Mouse (Mus musculus) cerebellum, postnatal 4 days (tissue): ENCODE data around the gene Anxa3.

Source experiments
- DNase-seq, 2 experiments: peaks; one replicate each; pipeline ENCODE4 v3.0.0; 2022; ENCODE audit warnings: low spot score in 2 of 2, mixed read lengths in 1 of 2

The Anxa3 gene

GRCm38 (mm10) chr5:96792936-96793718 lies at the start of gene Anxa3:
Gene Anxa3, plus strand, starts transcription at chr5:96793339.
- no peak for DNase-seq

- no peak for DNase-seq
Measured at GRCm38 (mm10) chr5:96747195-96747984, 45.7 kb upstream of the Anxa3 start.

- DNase-seq, result no peak
Measured at GRCm38 (mm10) chr5:96757615-96758014, 35.5 kb upstream of the Anxa3 start.

- no peak for DNase-seq
Measured at GRCm38 (mm10) chr5:96762021-96762420, 31.1 kb upstream of the Anxa3 start.

- DNase-seq, result peak; percentile 63 to 74
Measured at GRCm38 (mm10) chr5:96768846-96769471, 24.2 kb upstream of the Anxa3 start.

GRCm38 (mm10) chr5:96783506-96784288 lies 9.4 kb upstream of the Anxa3 start:
- no peak for DNase-seq

- no peak for DNase-seq
Measured at GRCm38 (mm10) chr5:96785096-96785495, 8.0 kb upstream of the Anxa3 start.

- DNase-seq, result no peak
Measured at GRCm38 (mm10) chr5:96792422-96792821, 717 bp upstream of the Anxa3 start.

- no peak for DNase-seq
Measured at GRCm38 (mm10) chr5:96793953-96794635, 955 bp downstream of the Anxa3 start.

GRCm38 (mm10) chr5:96795752-96796151 lies 2.6 kb downstream of the Anxa3 start:
- no peak for DNase-seq

GRCm38 (mm10) chr5:96797465-96797864 lies 4.3 kb downstream of the Anxa3 start:
- no peak for DNase-seq

GRCm38 (mm10) chr5:96799165-96799564 lies 6.0 kb downstream of the Anxa3 start:
- DNase-seq, result no peak

- DNase-seq, result no peak
Measured at GRCm38 (mm10) chr5:96799969-96800368, 6.8 kb downstream of the Anxa3 start.

- DNase-seq, result no peak
Measured at GRCm38 (mm10) chr5:96802185-96802584, 9.0 kb downstream of the Anxa3 start.

GRCm38 (mm10) chr5:96803091-96803490 lies 10.0 kb downstream of the Anxa3 start:
- no peak for DNase-seq

GRCm38 (mm10) chr5:96804304-96804703 lies 11.2 kb downstream of the Anxa3 start:
- no peak for DNase-seq

GRCm38 (mm10) chr5:96804813-96805212 lies 11.7 kb downstream of the Anxa3 start:
- no peak for DNase-seq

GRCm38 (mm10) chr5:96810620-96811019 lies 17.5 kb downstream of the Anxa3 start:
- DNase-seq, result no peak

- no peak for DNase-seq
Measured at GRCm38 (mm10) chr5:96824769-96825327, 31.7 kb downstream of the Anxa3 start.

- DNase-seq, result no peak
Measured at GRCm38 (mm10) chr5:96827176-96827575, 34.0 kb downstream of the Anxa3 start.

- DNase-seq, result no peak
Measured at GRCm38 (mm10) chr5:96834338-96834737, 41.2 kb downstream of the Anxa3 start.
